Mouse (Mus musculus) lung, adult 2 months (tissue): ENCODE data around the gene Gpt2.

Experiments
- CTCF ChIP-seq: fragments of 200-500 bp; IDR thresholded peaks from 2 replicates; pipeline ENCODE4 v1.5.1; 2011; ENCODE audit warnings: mild to moderate bottlenecking, low read length, control low read depth; ENCODE audit not compliant: insufficient read depth
- POLR2A ChIP-seq: fragments of 200-500 bp; IDR thresholded peaks from 2 replicates; pipeline ENCODE4 v1.6.1; 2011; ENCODE audit warnings: low read depth, mild to moderate bottlenecking, control low read depth, low read length, borderline replicate concordance; ENCODE audit errors: extremely low read depth

GRCm38 (mm10) chr8:85520586-85520985 is 28.2 kb downstream of the Gpt2 start:
- TF ChIP-seq CTCF (no peak), POLR2A (no peak)
